Mouse (Mus musculus): Measurements from ENCODE around the gene Phc3. TPM values are rescaled to one million over a fixed set of nuclear protein-coding genes. Genes with fewer than 3 reads are reported as not detected.

Gene Phc3
- polyA plus RNA-seq, 1 experiment, result not detected

GRCm38 (mm10) chr3:30904658-30905057 is 64.6 kb downstream of the Phc3 start:
- TF ChIP-seq CTCF (IDR thresholded peaks at IDR 0.05; ENCODE audit: insufficient read depth, low read depth, low read length), result no peak
- no peak for TF ChIP-seq POLR2A (IDR thresholded peaks at IDR 0.05; ENCODE audit: insufficient read depth, low read depth, low read length)
- WGBS, result 84% methylated on average over 1 of the region's 1 CpGs
- H3K4me3 ChIP-seq (ENCODE audit: insufficient read depth, low read depth, low read length), result no peak overlapping the region
- no peak overlapping the region for H3K27ac ChIP-seq (ENCODE audit: insufficient read depth, low read depth, low read length)
- no peaks in the 10 kb centered on the region for H3K4me1 ChIP-seq (ENCODE audit: control insufficient read depth, insufficient read depth, low read length)

GRCm38 (mm10) chr3:30899407-30899806 is 69.8 kb downstream of the Phc3 start:
- Histone ChIP-seq H3K4me1 (ENCODE audit: control insufficient read depth, insufficient read depth, low read length) (no peaks in the 10 kb centered on the region), H3K27ac (ENCODE audit: insufficient read depth, low read depth, low read length) (no peak overlapping the region), H3K4me3 (ENCODE audit: insufficient read depth, low read depth, low read length) (no peak overlapping the region)
- TF ChIP-seq CTCF (IDR thresholded peaks at IDR 0.05; ENCODE audit: insufficient read depth, low read depth, low read length), result no peak
- no peak for TF ChIP-seq POLR2A (IDR thresholded peaks at IDR 0.05; ENCODE audit: insufficient read depth, low read depth, low read length)
- WGBS, result 92% methylated on average over 8 of the region's 8 CpGs

GRCm38 (mm10) chr3:30896721-30897120 is 72.5 kb downstream of the Phc3 start:
- H3K27ac ChIP-seq (ENCODE audit: insufficient read depth, low read depth, low read length), result no peak overlapping the region
- no peaks in the 10 kb centered on the region for H3K4me1 ChIP-seq (ENCODE audit: control insufficient read depth, insufficient read depth, low read length)
- TF ChIP-seq CTCF (IDR thresholded peaks at IDR 0.05; ENCODE audit: insufficient read depth, low read depth, low read length) (no peak), POLR2A (IDR thresholded peaks at IDR 0.05; ENCODE audit: insufficient read depth, low read depth, low read length) (no peak)
- no peak overlapping the region for H3K4me3 ChIP-seq (ENCODE audit: insufficient read depth, low read depth, low read length)
- WGBS, result 57% methylated on average over 5 of the region's 5 CpGs

- H3K4me1 ChIP-seq (ENCODE audit: control insufficient read depth, insufficient read depth, low read length), result no peaks in the 10 kb centered on the region
- H3K27ac ChIP-seq (ENCODE audit: insufficient read depth, low read depth, low read length), result no peak overlapping the region
- no peak overlapping the region for H3K4me3 ChIP-seq (ENCODE audit: insufficient read depth, low read depth, low read length)
- TF ChIP-seq POLR2A (IDR thresholded peaks at IDR 0.05; ENCODE audit: insufficient read depth, low read depth, low read length), result no peak
- no peak for TF ChIP-seq CTCF (IDR thresholded peaks at IDR 0.05; ENCODE audit: insufficient read depth, low read depth, low read length)
- 21% methylated on average over 1 of the region's 1 CpGs for WGBS
Observed at GRCm38 (mm10) chr3:30889014-30889413, 80.2 kb downstream of the Phc3 start.

GRCm38 (mm10) chr3:30887449-30887848 is 81.8 kb downstream of the Phc3 start:
- H3K4me3 ChIP-seq (ENCODE audit: insufficient read depth, low read depth, low read length), result no peak overlapping the region
- H3K4me1 ChIP-seq (ENCODE audit: control insufficient read depth, insufficient read depth, low read length), result no peaks in the 10 kb centered on the region
- WGBS, result 95% methylated on average over 3 of the region's 3 CpGs
- no peak for TF ChIP-seq POLR2A (IDR thresholded peaks at IDR 0.05; ENCODE audit: insufficient read depth, low read depth, low read length)
- no peak for TF ChIP-seq CTCF (IDR thresholded peaks at IDR 0.05; ENCODE audit: insufficient read depth, low read depth, low read length)
- no peak overlapping the region for H3K27ac ChIP-seq (ENCODE audit: insufficient read depth, low read depth, low read length)

GRCm38 (mm10) chr3:30876709-30877108 is 92.5 kb downstream of the Phc3 start:
- H3K4me3 ChIP-seq (ENCODE audit: insufficient read depth, low read depth, low read length), result no peak overlapping the region
- no peaks in the 10 kb centered on the region for H3K4me1 ChIP-seq (ENCODE audit: control insufficient read depth, insufficient read depth, low read length)
- 89% methylated on average over 6 of the region's 6 CpGs for WGBS
- TF ChIP-seq POLR2A (IDR thresholded peaks at IDR 0.05; ENCODE audit: insufficient read depth, low read depth, low read length) (no peak), CTCF (IDR thresholded peaks at IDR 0.05; ENCODE audit: insufficient read depth, low read depth, low read length) (no peak)
- no peak overlapping the region for H3K27ac ChIP-seq (ENCODE audit: insufficient read depth, low read depth, low read length)

GRCm38 (mm10) chr3:30869995-30870394 is 99.2 kb downstream of the Phc3 start:
- Histone ChIP-seq H3K27ac (ENCODE audit: insufficient read depth, low read depth, low read length) (no peak overlapping the region), H3K4me1 (ENCODE audit: control insufficient read depth, insufficient read depth, low read length) (no peaks in the 10 kb centered on the region), H3K4me3 (ENCODE audit: insufficient read depth, low read depth, low read length) (no peak overlapping the region)
- TF ChIP-seq POLR2A (IDR thresholded peaks at IDR 0.05; ENCODE audit: insufficient read depth, low read depth, low read length) (no peak), CTCF (IDR thresholded peaks at IDR 0.05; ENCODE audit: insufficient read depth, low read depth, low read length) (no peak)
- WGBS, result 90% methylated on average over 1 of the region's 1 CpGs

GRCm38 (mm10) chr3:30868625-30869024 is 100.6 kb downstream of the Phc3 start:
- no peak for TF ChIP-seq POLR2A (IDR thresholded peaks at IDR 0.05; ENCODE audit: insufficient read depth, low read depth, low read length)
- H3K4me1 ChIP-seq (ENCODE audit: control insufficient read depth, insufficient read depth, low read length), result no peaks in the 10 kb centered on the region
- H3K27ac ChIP-seq (ENCODE audit: insufficient read depth, low read depth, low read length), result no peak overlapping the region
- H3K4me3 ChIP-seq (ENCODE audit: insufficient read depth, low read depth, low read length), result no peak overlapping the region
- 78% methylated on average over 5 of the region's 5 CpGs for WGBS

- TF ChIP-seq CTCF (IDR thresholded peaks at IDR 0.05; ENCODE audit: insufficient read depth, low read depth, low read length), result no peak
- TF ChIP-seq POLR2A (IDR thresholded peaks at IDR 0.05; ENCODE audit: insufficient read depth, low read depth, low read length), result no peak
- Histone ChIP-seq H3K27ac (ENCODE audit: insufficient read depth, low read depth, low read length) (no peak overlapping the region), H3K4me3 (ENCODE audit: insufficient read depth, low read depth, low read length) (no peak overlapping the region), H3K4me1 (ENCODE audit: control insufficient read depth, insufficient read depth, low read length) (no peaks in the 10 kb centered on the region)
- WGBS, result 88% methylated on average over 5 of the region's 5 CpGs
Observed at GRCm38 (mm10) chr3:30868176-30868575, 101.0 kb downstream of the Phc3 start.

- Histone ChIP-seq H3K27ac (ENCODE audit: insufficient read depth, low read depth, low read length) (no peak overlapping the region), H3K4me1 (ENCODE audit: control insufficient read depth, insufficient read depth, low read length) (no peaks in the 10 kb centered on the region), H3K4me3 (ENCODE audit: insufficient read depth, low read depth, low read length) (no peak overlapping the region)
- WGBS, result 89% methylated on average over 1 of the region's 1 CpGs
- TF ChIP-seq CTCF (IDR thresholded peaks at IDR 0.05; ENCODE audit: insufficient read depth, low read depth, low read length) (no peak), POLR2A (IDR thresholded peaks at IDR 0.05; ENCODE audit: insufficient read depth, low read depth, low read length) (no peak)
Observed at GRCm38 (mm10) chr3:30864640-30865039, 104.6 kb downstream of the Phc3 start.
